Comparison of ENCODE assay signal across 24 mouse cellular contexts in the genomic region with DNA sequence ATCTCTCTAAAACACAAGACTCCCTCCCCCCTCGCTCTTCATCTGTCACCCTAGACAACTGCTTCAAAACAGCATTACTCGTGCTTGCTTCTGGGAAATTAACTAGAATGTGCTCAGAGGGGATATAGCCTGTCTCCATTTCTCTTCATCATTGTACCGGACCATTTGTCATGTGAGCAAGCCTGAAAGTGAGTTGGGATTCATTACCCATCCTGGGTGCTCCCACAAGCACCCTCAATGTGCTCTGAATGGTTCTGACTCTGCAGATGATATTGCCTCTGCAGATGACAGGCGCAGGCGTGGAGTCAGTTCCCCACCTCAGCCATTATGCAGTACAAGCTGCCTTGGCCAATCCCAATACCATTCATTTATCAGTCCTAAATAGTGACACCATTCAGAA.
DNase-seq lines count a peak whose midpoint lies in the region; ATAC-seq lines count a peak whose summit lies in the region.
"Had no signal": no experiment of that assay in that cellular context is flagged by ENCODE, and none has a peak within 500 bp of the region (broad histone marks: within the 10 kb centered on the region; RNA-seq: fewer than 3 reads in every experiment).

No protein-coding gene starts in this region.

- no peak for DNase-seq in forebrain, embryonic 14.5 days (ENCODE audit: low spot score)
- no peak for DNase-seq in midbrain, embryonic 10.5 days (ENCODE audit: low spot score)
- no peak for DNase-seq in ovary, postnatal 14 days (ENCODE audit: low spot score)
- DNase-seq: adrenal gland, postnatal 14 days; cerebellum, adult 11 months; cerebellum, adult 9-11 months; gastrocnemius, postnatal 14 days; heart, adult 11 months; heart, postnatal 10 days; kidney, postnatal 36 days; liver, embryonic 13.5 days; lung, postnatal 36 days had no signal

- WGBS in forebrain, embryonic 14.5 days: 81% methylated on average over 5 of the region's 5 CpGs
- 78% methylated on average over 5 of the region's 5 CpGs for WGBS in forebrain, embryonic 12.5 days
- 76% methylated on average over 5 of the region's 5 CpGs for WGBS in midbrain, embryonic 13.5 days
- WGBS in midbrain, embryonic 10.5 days: 87% methylated on average over 5 of the region's 5 CpGs
- 55% methylated on average over 5 of the region's 5 CpGs for WGBS in hindbrain, embryonic 13.5 days
- 49% methylated on average over 5 of the region's 5 CpGs for WGBS in neural tube, embryonic 14.5 days

- H3K27ac ChIP-seq in forebrain, embryonic 14.5 days (ENCODE audit: low read depth, low read length): no peak overlapping the region
- no peak overlapping the region for H3K27ac ChIP-seq in forebrain, embryonic 12.5 days
- H3K27ac ChIP-seq in midbrain, embryonic 13.5 days: no peak overlapping the region
- no peak overlapping the region for H3K27ac ChIP-seq in midbrain, embryonic 10.5 days (replicated peaks)
- peak overlapping the region; percentile 71 for H3K27ac ChIP-seq in hindbrain, embryonic 13.5 days
- H3K27ac ChIP-seq in neural tube, embryonic 14.5 days (ENCODE audit: low read depth, low read length): no peak overlapping the region
- H3K27ac ChIP-seq: embryonic facial prominence, embryonic 15.5 days; kidney, embryonic 15.5 days; liver, embryonic 13.5 days; lung, embryonic 15.5 days had no signal

- no peak overlapping the region for H3K9ac ChIP-seq in forebrain, embryonic 14.5 days (ENCODE audit: low read length)
- no peak overlapping the region for H3K9ac ChIP-seq in forebrain, embryonic 12.5 days
- H3K9ac ChIP-seq in midbrain, embryonic 13.5 days (replicated peaks): no peak overlapping the region
- no peak overlapping the region for H3K9ac ChIP-seq in hindbrain, embryonic 13.5 days
- H3K9ac ChIP-seq in neural tube, embryonic 14.5 days (replicated peaks; ENCODE audit: low read depth, low read length): no peak overlapping the region
- H3K9ac ChIP-seq: embryonic facial prominence, embryonic 15.5 days; kidney, embryonic 15.5 days; liver, embryonic 13.5 days; lung, embryonic 15.5 days had no signal

- no peaks in the 10 kb centered on the region for H3K36me3 ChIP-seq in forebrain, embryonic 14.5 days (ENCODE audit: control insufficient read depth, insufficient read depth, low read length)
- H3K36me3 ChIP-seq in forebrain, embryonic 12.5 days (replicated peaks): no peaks in the 10 kb centered on the region
- no peaks in the 10 kb centered on the region for H3K36me3 ChIP-seq in midbrain, embryonic 13.5 days
- no peaks in the 10 kb centered on the region for H3K36me3 ChIP-seq in midbrain, embryonic 10.5 days
- peaks cover 9% of the 10 kb centered on the region; the same call in 1 of the 2 replicates for H3K36me3 ChIP-seq in hindbrain, embryonic 13.5 days
- H3K36me3 ChIP-seq in neural tube, embryonic 14.5 days (ENCODE audit: control insufficient read depth, insufficient read depth, low read length): no peaks in the 10 kb centered on the region
- H3K36me3 ChIP-seq: embryonic facial prominence, embryonic 15.5 days; liver, embryonic 13.5 days; lung, embryonic 15.5 days had no signal

- H3K4me1 ChIP-seq in forebrain, embryonic 14.5 days (ENCODE audit: control insufficient read depth, insufficient read depth, low read length): no peaks in the 10 kb centered on the region
- H3K4me1 ChIP-seq in forebrain, embryonic 12.5 days: 0 out of 2 replicates have a peak, but pooled peaks cover 4% of the 10 kb centered on the region
- 0 out of 2 replicates have a peak, but pooled peaks cover 3% of the 10 kb centered on the region for H3K4me1 ChIP-seq in midbrain, embryonic 13.5 days (replicated peaks)
- no peaks in the 10 kb centered on the region for H3K4me1 ChIP-seq in midbrain, embryonic 10.5 days
- peaks cover 26% of the 10 kb centered on the region for H3K4me1 ChIP-seq in hindbrain, embryonic 13.5 days (replicated peaks)
- H3K4me1 ChIP-seq in neural tube, embryonic 14.5 days (ENCODE audit: control insufficient read depth, insufficient read depth, low read length): peaks cover 2% of the 10 kb centered on the region; the same call in 1 of the 2 replicates
- H3K4me1 ChIP-seq: embryonic facial prominence, embryonic 15.5 days; liver, embryonic 13.5 days; lung, embryonic 15.5 days; megakaryocyte, embryonic 14.5 days had no signal

- no peaks in the 10 kb centered on the region for H3K9me3 ChIP-seq in forebrain, embryonic 14.5 days (replicated peaks; ENCODE audit: control insufficient read depth, low read length)
- no peaks in the 10 kb centered on the region for H3K9me3 ChIP-seq in forebrain, embryonic 12.5 days
- H3K9me3 ChIP-seq in midbrain, embryonic 13.5 days: no peaks in the 10 kb centered on the region
- no peaks in the 10 kb centered on the region for H3K9me3 ChIP-seq in midbrain, embryonic 10.5 days (replicated peaks)
- H3K9me3 ChIP-seq in hindbrain, embryonic 13.5 days: no peaks in the 10 kb centered on the region
- H3K9me3 ChIP-seq in neural tube, embryonic 14.5 days (ENCODE audit: control insufficient read depth, low read length): no peaks in the 10 kb centered on the region
- H3K9me3 ChIP-seq: embryonic facial prominence, embryonic 15.5 days; kidney, embryonic 15.5 days; liver, embryonic 13.5 days; lung, embryonic 15.5 days had no signal

- no peak overlapping the region for H3K4me3 ChIP-seq in forebrain, embryonic 14.5 days (ENCODE audit: low read depth, low read length)
- no peak overlapping the region for H3K4me3 ChIP-seq in forebrain, embryonic 12.5 days (replicated peaks)
- H3K4me3 ChIP-seq in midbrain, embryonic 13.5 days (replicated peaks): no peak overlapping the region
- H3K4me3 ChIP-seq in midbrain, embryonic 10.5 days: no peak overlapping the region
- H3K4me3 ChIP-seq in hindbrain, embryonic 13.5 days: no peak overlapping the region
- no peak overlapping the region for H3K4me3 ChIP-seq in neural tube, embryonic 14.5 days (ENCODE audit: low read depth, low read length)
- H3K4me3 ChIP-seq: embryonic facial prominence, embryonic 15.5 days; kidney, embryonic 15.5 days; liver, embryonic 13.5 days; lung, embryonic 15.5 days; megakaryocyte, embryonic 14.5 days; myocyte had no signal

- ATAC-seq in forebrain, embryonic 14.5 days: 0 out of 2 replicates have a peak, but pooled peaks have one; percentile 23
- no peak for ATAC-seq in forebrain, embryonic 12.5 days (ENCODE audit: low FRiP score)
- ATAC-seq in midbrain, embryonic 13.5 days: 0 out of 2 replicates have a peak, but pooled peaks have one; percentile 20
- ATAC-seq in hindbrain, embryonic 13.5 days (ENCODE audit: low FRiP score): peak; percentile 73
- peak; percentile 64; the same call in 1 of the 2 replicates for ATAC-seq in neural tube, embryonic 14.5 days (ENCODE audit: low read depth)
- ATAC-seq in erythroid progenitor cell, adult 5-6 weeks (replicated peaks; ENCODE audit: low FRiP score, poor library complexity, severe bottlenecking): no peak
- ATAC-seq: intestine, postnatal 0 days had no signal

- no peaks in the 10 kb centered on the region for H3K27me3 ChIP-seq in forebrain, embryonic 14.5 days (replicated peaks; ENCODE audit: control insufficient read depth, insufficient read depth, low read length)
- H3K27me3 ChIP-seq in forebrain, embryonic 12.5 days: peaks cover 10% of the 10 kb centered on the region; the same call in 1 of the 2 replicates
- H3K27me3 ChIP-seq in midbrain, embryonic 13.5 days: no peaks in the 10 kb centered on the region
- no peaks in the 10 kb centered on the region for H3K27me3 ChIP-seq in midbrain, embryonic 10.5 days (ENCODE audit: low read depth, poor library complexity, severe bottlenecking)
- H3K27me3 ChIP-seq in hindbrain, embryonic 13.5 days: no peaks in the 10 kb centered on the region
- no peaks in the 10 kb centered on the region for H3K27me3 ChIP-seq in neural tube, embryonic 14.5 days (ENCODE audit: control insufficient read depth, insufficient read depth, low read length)
- H3K27me3 ChIP-seq: embryonic facial prominence, embryonic 15.5 days; kidney, embryonic 15.5 days; liver, embryonic 13.5 days; lung, embryonic 15.5 days had no signal

- H3K4me2 ChIP-seq in forebrain, embryonic 14.5 days (ENCODE audit: low read length): no peak overlapping the region
- no peak overlapping the region for H3K4me2 ChIP-seq in forebrain, embryonic 12.5 days
- no peak overlapping the region for H3K4me2 ChIP-seq in midbrain, embryonic 13.5 days (replicated peaks)
- H3K4me2 ChIP-seq in hindbrain, embryonic 13.5 days: no peak overlapping the region
- no peak overlapping the region for H3K4me2 ChIP-seq in neural tube, embryonic 14.5 days (ENCODE audit: low read depth, low read length)
- H3K4me2 ChIP-seq: embryonic facial prominence, embryonic 15.5 days; heart, embryonic 11.5 days; kidney, embryonic 15.5 days; liver, embryonic 13.5 days; lung, embryonic 15.5 days had no signal

Comparison
In these comparisons a context has a peak if more than half of its experiments do, and no peak if none do; other contexts are left out.
1. ATAC-seq: peak in forebrain, embryonic 14.5 days (single experiment), midbrain, embryonic 13.5 days (single experiment), hindbrain, embryonic 13.5 days (single experiment) and neural tube, embryonic 14.5 days (single experiment); none in forebrain, embryonic 12.5 days (single experiment) and erythroid progenitor cell, adult 5-6 weeks (single experiment).